Mouse (Mus musculus) G1E (cell line): ENCODE measurements around the gene Ccdc60.

Experiments
- CTCF ChIP-seq: IDR thresholded peaks from 2 replicates; pipeline ENCODE4 v1.5.1; 2012; ENCODE audit warnings: low read depth, low read length, inconsistent platforms, mixed read lengths
- TAL1 ChIP-seq: conservative IDR thresholded peaks from 2 replicates; pipeline ENCODE4 v1.6.1; 2012; ENCODE audit warnings: low read depth, low read length, inconsistent platforms, mixed read lengths

GRCm38 (mm10) chr5:116258321-116258860 is 30.4 kb downstream of the Ccdc60 start:
- TF ChIP-seq TAL1 (no peak), CTCF (no peak)
